ENCODE assay signal across 9 mouse cellular contexts in the genomic region with DNA sequence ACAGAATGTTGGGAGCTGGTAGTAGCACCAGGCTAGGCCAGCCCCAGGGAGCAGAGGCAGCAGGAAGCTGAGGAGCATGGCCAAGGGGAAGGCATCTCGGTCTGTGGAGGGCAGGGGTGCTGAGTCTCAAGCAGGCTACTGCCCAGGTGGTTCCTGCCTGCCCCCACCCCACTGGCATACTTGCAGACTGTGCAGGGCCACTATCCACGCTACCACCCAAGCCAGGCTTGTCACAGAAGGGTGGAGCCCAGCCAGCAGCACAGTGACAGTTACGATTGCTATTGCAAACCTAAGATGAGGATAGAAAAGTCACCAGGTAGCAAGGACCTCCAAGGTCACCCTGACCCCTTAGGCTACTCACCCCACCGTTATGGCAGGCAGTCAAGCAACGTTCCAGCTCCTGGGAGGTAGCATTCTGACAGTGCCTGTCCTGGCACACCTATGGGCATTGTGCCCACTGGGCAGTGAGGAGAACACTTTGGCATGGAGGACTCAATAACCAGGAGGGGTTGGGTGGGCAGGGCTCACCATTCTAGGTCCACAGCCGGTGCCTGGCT.
"Had no signal": no experiment of that assay in that cellular context is flagged by ENCODE, and none has a peak within 500 bp of the region (broad histone marks: within the 10 kb centered on the region; RNA-seq: fewer than 3 reads in every experiment).

No protein-coding gene starts in this region.

- ATAC-seq: intestine, embryonic 16.5 days; midbrain, embryonic 16.5 days had no signal

- DNase-seq: kidney, adult 8-10 months; kidney, postnatal 25 days; lung, postnatal 36 days; retina, postnatal 1 day; thymus, postnatal 4 days had no signal

- H3K36me3 ChIP-seq: neural tube, embryonic 13.5 days had no signal

- H3K9me3 ChIP-seq: limb, embryonic 15.5 days; neural tube, embryonic 13.5 days had no signal

- H3K9ac ChIP-seq: limb, embryonic 15.5 days had no signal

- H3K27ac ChIP-seq: limb, embryonic 15.5 days; neural tube, embryonic 13.5 days had no signal
